Mouse (Mus musculus) C2C12 (cell line): ENCODE data around the gene Grin3a.

Experiments
- CEBPB ChIP-seq: IDR thresholded peaks from one replicate; pipeline ENCODE4 v1.6.1; 2011; ENCODE audit warnings: low read depth, mild to moderate bottlenecking, control low read depth, moderate library complexity
- CTCF ChIP-seq: IDR thresholded peaks from one replicate; pipeline ENCODE4 v1.5.1; 2011; ENCODE audit not compliant: control insufficient read depth, insufficient read depth, insufficient read length
- MAX ChIP-seq: IDR thresholded peaks from one replicate; pipeline ENCODE4 v1.6.1; 2011; ENCODE audit warnings: mild to moderate bottlenecking, control low read depth

- no peak for TF ChIP-seq CTCF
- no peak for TF ChIP-seq CEBPB
- TF ChIP-seq MAX: no peak
Measured at GRCm38 (mm10) chr4:49806791-49807190, 38.8 kb downstream of the Grin3a start.
